Mouse (Mus musculus): ENCODE data around the gene Wnt6.

- TF ChIP-seq MAFK (IDR thresholded peaks at IDR 0.05; ENCODE audit: insufficient read depth, low read depth, low read length) (no peak), HCFC1 (IDR thresholded peaks at IDR 0.05; ENCODE audit: borderline replicate concordance, insufficient read depth, low read length) (no peak), CHD2 (IDR thresholded peaks at IDR 0.05; ENCODE audit: low read depth, low read length) (no peak), ZNF384 (IDR thresholded peaks at IDR 0.05; ENCODE audit: low read depth, low read length) (0 out of 2 replicates have a peak, but pooled peaks have one; percentile 62)
Observed at GRCm38 (mm10) chr1:74775816-74776215, 4.1 kb downstream of the Wnt6 start.

All from ES-E14 (cell line).